Mouse (Mus musculus): ENCODE measurements around the gene Neurog1. TPM values are rescaled to one million over a fixed set of nuclear protein-coding genes. Genes with fewer than 3 reads are reported as not detected.

Neurog1 gene
- polyA plus RNA-seq, 1 experiment, result 1.1 TPM

GRCm38 (mm10) chr13:56267396-56267795 is 15.4 kb upstream of the Neurog1 start:
- no peaks in the 10 kb centered on the region for H3K36me3 ChIP-seq (ENCODE audit: control insufficient read depth, insufficient read depth, low read length)
- no peak overlapping the region for H3K27ac ChIP-seq (ENCODE audit: control insufficient read depth, insufficient read depth, low read depth, low read length)
- no peak overlapping the region for H3K4me3 ChIP-seq (ENCODE audit: control insufficient read depth, low read depth, low read length)
- H3K4me1 ChIP-seq (ENCODE audit: control insufficient read depth, insufficient read depth, low read length), result no peaks in the 10 kb centered on the region; the same call in 1 of the 2 replicates
- no peaks in the 10 kb centered on the region for H3K27me3 ChIP-seq (ENCODE audit: control insufficient read depth, insufficient read depth, low read length)
- TF ChIP-seq POLR2A (IDR thresholded peaks at IDR 0.05; ENCODE audit: control insufficient read depth, low read depth, low read length), result no peak
- peak; percentile 77 for TF ChIP-seq CTCF (IDR thresholded peaks at IDR 0.05; ENCODE audit: control insufficient read depth, insufficient read depth, insufficient replicate concordance, low read depth, low read length)

- Histone ChIP-seq H3K27ac (ENCODE audit: control insufficient read depth, insufficient read depth, low read depth, low read length) (no peak overlapping the region), H3K4me1 (ENCODE audit: control insufficient read depth, insufficient read depth, low read length) (no peaks in the 10 kb centered on the region; the same call in 1 of the 2 replicates), H3K27me3 (ENCODE audit: control insufficient read depth, insufficient read depth, low read length) (no peaks in the 10 kb centered on the region), H3K36me3 (ENCODE audit: control insufficient read depth, insufficient read depth, low read length) (no peaks in the 10 kb centered on the region), H3K4me3 (ENCODE audit: control insufficient read depth, low read depth, low read length) (no peak overlapping the region)
- no peak for TF ChIP-seq POLR2A (IDR thresholded peaks at IDR 0.05; ENCODE audit: control insufficient read depth, low read depth, low read length)
- 0 out of 2 replicates have a peak, but pooled peaks have one; percentile 12 for TF ChIP-seq CTCF (IDR thresholded peaks at IDR 0.05; ENCODE audit: control insufficient read depth, insufficient read depth, insufficient replicate concordance, low read depth, low read length)
Measured at GRCm38 (mm10) chr13:56266435-56266834, 14.5 kb upstream of the Neurog1 start.

GRCm38 (mm10) chr13:56265661-56266060 is 13.7 kb upstream of the Neurog1 start:
- TF ChIP-seq POLR2A (IDR thresholded peaks at IDR 0.05; ENCODE audit: control insufficient read depth, low read depth, low read length) (no peak), CTCF (IDR thresholded peaks at IDR 0.05; ENCODE audit: control insufficient read depth, insufficient read depth, insufficient replicate concordance, low read depth, low read length) (no peak)
- Histone ChIP-seq H3K36me3 (ENCODE audit: control insufficient read depth, insufficient read depth, low read length) (no peaks in the 10 kb centered on the region), H3K27me3 (ENCODE audit: control insufficient read depth, insufficient read depth, low read length) (no peaks in the 10 kb centered on the region), H3K4me3 (ENCODE audit: control insufficient read depth, low read depth, low read length) (no peak overlapping the region), H3K27ac (ENCODE audit: control insufficient read depth, insufficient read depth, low read depth, low read length) (no peak overlapping the region), H3K4me1 (ENCODE audit: control insufficient read depth, insufficient read depth, low read length) (no peaks in the 10 kb centered on the region; the same call in 1 of the 2 replicates)

GRCm38 (mm10) chr13:56262269-56262668 is 10.3 kb upstream of the Neurog1 start:
- H3K27ac ChIP-seq (ENCODE audit: control insufficient read depth, insufficient read depth, low read depth, low read length), result no peak overlapping the region
- H3K4me3 ChIP-seq (ENCODE audit: control insufficient read depth, low read depth, low read length), result no peak overlapping the region
- TF ChIP-seq POLR2A (IDR thresholded peaks at IDR 0.05; ENCODE audit: control insufficient read depth, low read depth, low read length) (no peak), CTCF (IDR thresholded peaks at IDR 0.05; ENCODE audit: control insufficient read depth, insufficient read depth, insufficient replicate concordance, low read depth, low read length) (no peak)
- peaks cover 12% of the 10 kb centered on the region for H3K27me3 ChIP-seq (ENCODE audit: control insufficient read depth, insufficient read depth, low read length)
- H3K36me3 ChIP-seq (ENCODE audit: control insufficient read depth, insufficient read depth, low read length), result no peaks in the 10 kb centered on the region
- H3K4me1 ChIP-seq (ENCODE audit: control insufficient read depth, insufficient read depth, low read length), result peaks cover 6% of the 10 kb centered on the region

GRCm38 (mm10) chr13:56260344-56260780 is 8.4 kb upstream of the Neurog1 start:
- TF ChIP-seq CTCF (IDR thresholded peaks at IDR 0.05; ENCODE audit: control insufficient read depth, insufficient read depth, insufficient replicate concordance, low read depth, low read length), result no peak
- no peak for TF ChIP-seq POLR2A (IDR thresholded peaks at IDR 0.05; ENCODE audit: control insufficient read depth, low read depth, low read length)
- H3K36me3 ChIP-seq (ENCODE audit: control insufficient read depth, insufficient read depth, low read length), result no peaks in the 10 kb centered on the region
- no peak overlapping the region for H3K4me3 ChIP-seq (ENCODE audit: control insufficient read depth, low read depth, low read length)
- H3K27me3 ChIP-seq (ENCODE audit: control insufficient read depth, insufficient read depth, low read length), result peaks cover 12% of the 10 kb centered on the region
- peaks cover 6% of the 10 kb centered on the region for H3K4me1 ChIP-seq (ENCODE audit: control insufficient read depth, insufficient read depth, low read length)
- no peak overlapping the region for H3K27ac ChIP-seq (ENCODE audit: control insufficient read depth, insufficient read depth, low read depth, low read length)

- no peak for TF ChIP-seq CTCF (IDR thresholded peaks at IDR 0.05; ENCODE audit: control insufficient read depth, insufficient read depth, insufficient replicate concordance, low read depth, low read length)
- TF ChIP-seq POLR2A (IDR thresholded peaks at IDR 0.05; ENCODE audit: control insufficient read depth, low read depth, low read length), result no peak
- no peak overlapping the region for H3K4me3 ChIP-seq (ENCODE audit: control insufficient read depth, low read depth, low read length)
- peaks cover 12% of the 10 kb centered on the region for H3K27me3 ChIP-seq (ENCODE audit: control insufficient read depth, insufficient read depth, low read length)
- H3K4me1 ChIP-seq (ENCODE audit: control insufficient read depth, insufficient read depth, low read length), result peaks cover 6% of the 10 kb centered on the region
- no peaks in the 10 kb centered on the region for H3K36me3 ChIP-seq (ENCODE audit: control insufficient read depth, insufficient read depth, low read length)
- H3K27ac ChIP-seq (ENCODE audit: control insufficient read depth, insufficient read depth, low read depth, low read length), result no peak overlapping the region
Measured at GRCm38 (mm10) chr13:56259926-56260250, 7.9 kb upstream of the Neurog1 start.

- Histone ChIP-seq H3K27me3 (ENCODE audit: control insufficient read depth, insufficient read depth, low read length) (peaks cover 12% of the 10 kb centered on the region), H3K36me3 (ENCODE audit: control insufficient read depth, insufficient read depth, low read length) (no peaks in the 10 kb centered on the region), H3K27ac (ENCODE audit: control insufficient read depth, insufficient read depth, low read depth, low read length) (no peak overlapping the region), H3K4me3 (ENCODE audit: control insufficient read depth, low read depth, low read length) (peak overlapping the region; percentile 41), H3K4me1 (ENCODE audit: control insufficient read depth, insufficient read depth, low read length) (peaks cover 6% of the 10 kb centered on the region)
- TF ChIP-seq CTCF (IDR thresholded peaks at IDR 0.05; ENCODE audit: control insufficient read depth, insufficient read depth, insufficient replicate concordance, low read depth, low read length), result no peak
- no peak for TF ChIP-seq POLR2A (IDR thresholded peaks at IDR 0.05; ENCODE audit: control insufficient read depth, low read depth, low read length)
Measured at GRCm38 (mm10) chr13:56259021-56259925, 7.3 kb upstream of the Neurog1 start.

Data from testis, adult 2 months (tissue).